Mouse (Mus musculus) left cerebral cortex, adult 11 months (tissue): ENCODE measurements around the gene Tmbim1.
"Not testable (repeated sequence)": the region's sequence is repeated elsewhere in the genome, so short reads cannot be mapped to it uniquely, and the experiment has no call there.

Experiments
- DNase-seq: peaks from one replicate; pipeline ENCODE4 v3.0.0; 2022; ENCODE audit warnings: low spot score

Gene Tmbim1

DNA sequence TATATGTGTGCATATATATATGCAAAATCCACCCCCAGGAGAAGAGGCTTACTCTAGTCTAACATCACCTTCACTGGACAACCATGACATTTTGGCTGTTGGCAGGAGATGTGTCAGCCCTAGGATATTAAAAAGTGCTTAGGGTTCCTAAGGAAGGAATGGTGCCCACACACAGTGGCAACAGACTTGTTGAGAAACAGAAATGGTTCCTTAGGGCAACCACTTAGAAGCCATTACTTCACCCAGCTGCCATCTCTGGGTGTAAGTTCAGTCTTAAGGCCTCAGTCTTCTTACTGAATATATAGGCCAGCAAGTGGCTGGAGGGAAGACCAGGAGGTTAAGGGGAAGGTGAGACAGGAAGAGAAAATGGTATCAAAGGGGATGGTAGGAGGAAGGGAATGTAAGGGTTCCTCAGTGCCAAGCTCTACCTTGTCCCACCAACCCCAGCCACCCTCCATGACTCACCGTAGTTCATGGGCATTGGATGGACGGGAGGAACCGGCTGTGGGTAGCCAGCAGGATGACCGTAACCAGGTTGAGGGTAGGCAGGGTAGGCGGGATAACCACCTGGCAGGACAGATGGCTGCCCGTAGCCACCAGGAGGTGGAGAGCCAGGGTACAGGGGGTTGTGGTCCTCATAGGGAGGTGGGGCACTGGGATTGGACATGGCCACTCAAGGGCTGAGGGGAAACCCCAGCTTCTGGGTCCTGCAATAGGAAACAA lies 10.5 kb downstream of the Tmbim1 start:
- DNase-seq = no peak

- no peak for DNase-seq
Measured at GRCm38 (mm10) chr1:74294090-74294643, 11.3 kb downstream of the Tmbim1 start.

- no peak for DNase-seq
Measured at GRCm38 (mm10) chr1:74293306-74293960, 12.0 kb downstream of the Tmbim1 start.

- DNase-seq = no peak
Measured at GRCm38 (mm10) chr1:74292331-74293020, 12.9 kb downstream of the Tmbim1 start.

DNA sequence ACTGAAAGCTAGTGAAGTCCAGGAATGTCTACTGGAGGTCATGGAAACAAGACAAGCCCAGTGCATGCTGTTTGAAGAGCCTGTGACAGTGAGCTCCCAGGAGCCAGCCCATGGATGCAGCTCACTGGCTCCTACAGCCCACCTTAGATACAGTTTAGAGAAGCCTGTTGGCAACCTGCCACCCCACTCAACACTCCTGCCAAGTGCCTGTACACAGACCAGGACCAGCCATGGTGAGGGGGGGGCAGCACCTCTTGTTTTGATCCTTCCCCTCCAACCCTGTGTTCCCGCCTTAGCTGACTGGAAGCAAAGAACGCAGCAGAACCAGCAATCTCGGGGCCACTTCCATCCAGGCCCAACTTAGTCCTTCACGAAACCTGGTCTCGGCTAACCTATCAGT lies 15.3 kb downstream of the Tmbim1 start:
- no peak for DNase-seq

GRCm38 (mm10) chr1:74289740-74290139 lies 15.7 kb downstream of the Tmbim1 start:
- DNase-seq = no peak

DNA sequence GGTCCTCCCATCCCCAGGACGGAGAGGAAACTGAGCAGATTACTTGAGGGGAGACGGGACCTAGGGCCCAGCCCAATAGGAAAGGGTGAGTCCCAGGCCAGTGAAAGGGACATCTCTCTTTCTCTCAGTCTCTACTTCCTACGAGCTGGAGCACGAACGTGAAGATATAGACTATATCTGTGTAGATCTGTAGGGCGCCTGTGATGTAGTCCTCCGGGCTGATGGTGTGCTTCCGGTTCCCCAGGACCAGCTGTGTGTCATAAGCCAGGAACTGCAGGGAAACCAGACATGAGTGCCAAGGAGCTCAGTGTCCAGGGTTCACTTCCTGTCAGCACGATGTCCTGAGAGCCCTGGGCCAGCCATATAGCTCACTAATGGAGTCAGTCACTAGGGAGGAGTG lies 16.2 kb downstream of the Tmbim1 start:
- DNase-seq = no peak

- no peak for DNase-seq
Measured at GRCm38 (mm10) chr1:74288327-74288726, 17.1 kb downstream of the Tmbim1 start.

GRCm38 (mm10) chr1:74286869-74287607 lies 18.4 kb downstream of the Tmbim1 start:
- DNase-seq = not testable (repeated sequence)

DNA sequence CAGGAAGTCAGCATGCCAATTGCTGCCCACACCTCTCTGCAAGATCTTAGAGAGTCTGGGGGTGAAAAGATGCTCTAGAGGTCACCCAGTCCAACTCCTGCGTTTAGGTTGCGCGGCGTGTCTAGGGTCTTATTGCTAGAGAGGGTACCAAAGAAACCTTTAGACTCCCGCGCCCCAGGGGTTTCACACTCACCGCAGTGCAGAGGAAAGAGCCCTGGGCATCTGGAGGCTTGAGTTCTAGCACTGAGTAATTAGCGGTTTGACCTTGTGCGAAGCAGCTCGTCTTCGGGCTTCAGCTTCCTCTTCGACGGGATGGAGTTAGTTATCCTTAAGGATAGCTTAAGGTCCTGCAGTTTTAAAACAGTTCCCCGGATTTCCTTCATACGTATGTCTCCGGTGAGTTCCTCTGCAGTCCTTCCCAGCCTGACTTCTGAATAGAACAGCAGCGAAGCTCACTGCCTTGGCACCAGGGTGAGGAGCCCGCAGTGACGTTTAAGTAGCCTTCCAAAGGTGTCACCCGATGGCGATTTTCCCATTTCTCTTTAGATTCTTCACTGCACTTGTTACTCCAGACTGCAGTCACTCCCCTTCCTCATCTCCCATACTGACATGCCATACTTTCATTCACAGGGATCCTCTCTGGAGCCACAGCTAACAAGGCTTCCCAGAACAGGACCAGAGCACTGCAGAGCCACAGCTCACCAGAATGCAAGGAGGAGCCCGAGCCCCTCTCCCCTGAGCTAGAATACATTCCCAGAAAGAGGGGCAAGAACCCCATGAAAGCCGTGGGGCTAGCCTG lies 20.0 kb downstream of the Tmbim1 start:
- no peak for DNase-seq

- peak; percentile 100 for DNase-seq
Measured at GRCm38 (mm10) chr1:74284543-74285160, 20.8 kb downstream of the Tmbim1 start, which contains the start of the genes Aamp and Pnkd. TSS of gene Aamp (minus strand) at chr1:74284738. TSS of gene Pnkd (plus strand) at chr1:74284930.

GRCm38 (mm10) chr1:74283686-74284463 lies 21.5 kb downstream of the Tmbim1 start:
- DNase-seq = no peak

GRCm38 (mm10) chr1:74282896-74283625 lies 22.4 kb downstream of the Tmbim1 start:
- no peak for DNase-seq

DNA sequence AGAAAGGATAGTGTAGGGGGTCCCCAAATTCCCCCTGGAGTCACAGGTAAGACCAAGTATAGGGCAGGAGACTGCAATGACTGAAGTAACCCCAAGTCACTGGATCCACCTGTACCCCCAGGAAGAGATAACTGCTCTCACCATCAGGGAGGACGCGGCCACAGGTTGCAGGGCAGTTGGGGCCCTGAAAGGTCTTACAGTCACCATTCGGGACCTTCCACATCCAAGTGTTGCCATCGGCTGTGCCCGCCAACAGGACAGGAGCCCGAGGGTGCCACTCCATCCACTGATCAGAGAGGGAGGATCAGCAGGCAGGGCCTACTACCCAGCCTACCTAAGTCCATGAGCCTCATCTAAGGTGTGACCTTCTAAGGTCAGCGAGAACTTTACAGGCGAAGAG lies 23.5 kb downstream of the Tmbim1 start:
- no peak for DNase-seq

- DNase-seq = no peak
Measured at GRCm38 (mm10) chr1:74281372-74281771, 24.1 kb downstream of the Tmbim1 start.

DNA sequence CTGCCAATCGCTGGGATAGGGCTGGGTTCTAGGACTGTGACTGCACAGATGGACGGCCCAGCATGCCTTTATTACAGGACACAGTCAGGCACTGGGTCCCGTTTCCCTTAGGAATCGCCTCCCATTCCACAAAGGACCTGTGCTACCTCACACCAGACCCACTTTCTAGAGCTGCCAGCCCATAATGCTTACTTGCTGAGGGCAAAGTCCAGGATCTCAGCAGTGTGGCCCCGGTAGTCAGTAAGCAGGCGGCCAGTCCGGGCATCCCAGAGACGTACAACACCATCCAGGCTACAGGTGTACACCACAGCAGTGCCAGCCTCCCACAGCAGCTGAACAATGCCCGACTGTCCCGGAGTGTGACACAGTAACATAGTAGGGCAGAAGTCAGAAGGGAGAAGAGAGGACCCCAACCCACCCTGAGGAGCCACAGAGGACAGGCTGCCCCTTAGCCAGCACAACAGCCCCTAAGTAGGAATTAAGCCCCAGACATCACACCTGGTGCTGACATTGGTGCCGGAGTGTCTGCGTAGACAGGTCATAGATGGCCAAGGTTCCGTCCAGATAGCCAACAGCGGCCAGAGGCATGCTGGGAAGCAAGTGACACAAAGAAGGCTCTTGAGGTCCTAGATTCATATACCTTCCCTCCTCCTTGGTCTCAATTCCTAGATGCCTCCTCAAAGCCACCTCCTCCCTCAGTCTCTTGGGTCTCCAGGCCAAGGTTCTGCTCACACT lies 24.7 kb downstream of the Tmbim1 start:
- no peak for DNase-seq

GRCm38 (mm10) chr1:74278988-74279387 lies 26.4 kb downstream of the Tmbim1 start:
- DNase-seq = no peak

GRCm38 (mm10) chr1:74278538-74278937 lies 26.9 kb downstream of the Tmbim1 start, which contains the start of gene Gpbar1:
TSS of gene Gpbar1 (plus strand) at chr1:74278550.
- DNase-seq = no peak
